Mouse (Mus musculus) liver, postnatal 0 days (tissue): ENCODE results near the gene Tspyl4.

Experiments
- CTCF ChIP-seq: sonication (generic); IDR thresholded peaks from 2 replicates; pipeline ENCODE4 v1.5.1; 2016; ENCODE audit warnings: antibody characterized with exemption, low read depth
- EP300 ChIP-seq: IDR thresholded peaks from 2 replicates; pipeline ENCODE4 v1.6.1; 2016; ENCODE audit warnings: antibody characterized with exemption, low read depth, mild to moderate bottlenecking

DNA sequence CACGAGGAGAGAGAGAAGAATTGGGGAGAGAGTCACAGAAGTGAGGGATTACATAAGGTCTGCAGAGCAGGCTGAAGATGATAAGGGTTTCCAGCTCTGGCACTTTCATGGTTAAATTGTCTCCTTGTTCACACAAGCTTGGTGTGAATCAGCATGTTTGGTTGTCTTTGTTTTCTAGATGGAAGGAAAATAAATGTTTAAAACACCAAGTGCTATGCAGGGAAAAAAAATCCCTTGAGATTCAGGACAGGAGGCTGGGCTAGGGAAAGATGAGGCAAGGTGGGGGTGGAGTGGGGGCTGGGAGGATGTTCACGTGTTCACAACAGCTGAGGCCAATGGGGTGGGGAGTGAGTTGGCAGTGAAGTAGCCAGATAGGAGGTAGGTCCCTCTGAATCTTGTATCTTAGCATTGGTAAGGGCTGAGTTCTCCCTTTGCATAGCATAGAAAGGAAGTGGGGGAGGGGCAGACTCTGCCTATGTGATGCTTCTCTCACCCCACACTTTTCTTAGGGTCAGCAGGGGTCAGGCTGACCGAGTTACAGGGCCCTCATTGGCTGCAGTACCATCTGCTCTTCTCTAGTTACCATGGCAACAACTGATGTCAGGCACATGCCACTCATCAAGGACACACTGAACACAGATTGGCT lies 19.5 kb downstream of the Tspyl4 start:
- TF ChIP-seq EP300 = no peak
- TF ChIP-seq CTCF = no peak
